Mouse (Mus musculus) neutrophil, adult 5-6 weeks (primary cell): ENCODE results near the gene Epx. TPM values are rescaled to one million over a fixed set of nuclear protein-coding genes. Genes with fewer than 3 reads are reported as not detected.
A peak's percentile ranks its signal among the peaks of the same experiment; 100 is the strongest.

Source experiments
- ATAC-seq: fragments of 151-379, 151-347 bp; 2 replicates; pipeline ENCODE4 v1.8.0; 2017; ENCODE audit warnings: mild to moderate bottlenecking, moderate TSS enrichment; ENCODE audit not compliant: insufficient number of reproducible peaks, poor library complexity, low FRiP score, severe bottlenecking; ENCODE audit errors: extremely low read depth
- total RNA-seq: library from RNA; stranded (forward); fragments of 200-1000 nt; gene quantifications from 2 replicates; pipeline ENCODE4 v1.2.3, GENCODE M21; 2017

Gene Epx
- total RNA-seq, 1 experiment from 2014 or later: not detected

DNA sequence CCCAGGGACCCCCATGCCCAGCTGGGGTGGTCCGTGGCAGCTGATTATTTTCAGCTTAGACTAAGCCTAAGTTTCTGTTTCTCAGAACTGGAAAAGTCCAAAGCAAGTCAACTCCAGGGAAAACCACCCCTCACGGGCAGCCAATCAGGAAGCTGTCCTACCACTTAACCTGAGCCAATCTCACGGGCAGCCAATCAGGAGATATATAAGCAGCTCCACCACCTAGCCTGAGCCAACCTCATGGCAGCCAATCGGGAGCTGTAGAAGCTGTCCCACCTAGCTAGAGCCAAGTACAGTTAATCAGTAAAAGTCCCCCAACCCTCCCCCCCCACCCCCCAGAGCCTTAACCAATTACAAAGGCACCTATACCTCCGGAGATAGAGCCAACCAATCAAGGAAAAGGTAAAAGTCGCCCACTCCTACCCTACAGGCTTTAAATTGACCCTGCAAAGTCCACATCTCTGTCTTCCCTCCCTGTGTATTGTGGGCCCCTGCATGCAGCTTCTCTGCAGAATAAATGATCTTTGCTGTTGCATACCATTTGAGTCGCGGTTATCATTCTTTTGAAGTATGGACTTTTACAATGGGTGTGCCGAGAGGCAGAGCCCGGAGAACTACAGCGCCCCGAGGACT is 28.3 kb downstream of the Epx start:
- ATAC-seq: no peak

DNA sequence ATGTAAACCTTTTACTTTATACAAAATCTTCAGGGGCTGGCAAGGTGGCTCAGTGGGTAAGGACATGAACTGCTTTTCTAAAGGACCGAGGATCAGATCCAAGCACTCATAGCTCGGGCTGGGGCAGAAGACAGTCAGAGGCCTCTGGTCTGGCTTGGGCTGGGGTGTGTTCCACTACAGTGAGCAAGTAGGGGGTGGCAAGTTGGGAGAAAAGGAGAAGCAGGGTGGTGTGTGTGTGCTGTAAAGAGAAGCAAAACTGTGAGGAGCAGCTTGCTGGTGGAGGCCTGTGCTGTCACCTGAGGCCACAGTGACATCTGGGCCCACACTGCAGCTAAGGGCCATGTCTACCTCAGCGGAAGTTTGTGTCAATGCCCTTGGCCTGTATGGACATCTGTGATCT is 33.9 kb downstream of the Epx start:
- ATAC-seq: no peak

- ATAC-seq: no peak
Measured at GRCm38 (mm10) chr11:87840676-87841075, 34.7 kb downstream of the Epx start.

GRCm38 (mm10) chr11:87828239-87828900 is 47.0 kb downstream of the Epx start, which contains the start of gene Lpo:
Gene Lpo, minus strand, starts transcription at chr11:87828289.
- ATAC-seq: no peak

DNA sequence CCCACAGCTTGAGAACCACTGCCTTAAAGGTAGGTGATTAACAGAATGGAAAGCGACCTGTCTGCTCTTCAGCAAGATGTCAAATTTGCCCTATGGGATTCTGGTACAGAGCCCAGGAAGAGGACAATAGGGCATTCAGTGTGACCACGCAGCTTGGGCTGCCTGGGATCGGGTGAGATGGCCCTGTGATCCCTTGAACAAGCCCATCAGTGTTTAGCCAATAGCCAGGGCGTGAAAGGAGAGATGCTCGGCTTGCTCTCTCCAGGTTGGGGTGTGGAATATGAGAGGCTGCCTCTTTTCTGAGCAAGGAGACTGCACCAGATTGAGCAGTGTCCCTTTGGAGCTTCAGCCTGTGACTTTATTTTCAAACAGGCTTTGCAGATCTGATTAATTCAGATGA is 53.8 kb downstream of the Epx start:
- ATAC-seq: no peak

DNA sequence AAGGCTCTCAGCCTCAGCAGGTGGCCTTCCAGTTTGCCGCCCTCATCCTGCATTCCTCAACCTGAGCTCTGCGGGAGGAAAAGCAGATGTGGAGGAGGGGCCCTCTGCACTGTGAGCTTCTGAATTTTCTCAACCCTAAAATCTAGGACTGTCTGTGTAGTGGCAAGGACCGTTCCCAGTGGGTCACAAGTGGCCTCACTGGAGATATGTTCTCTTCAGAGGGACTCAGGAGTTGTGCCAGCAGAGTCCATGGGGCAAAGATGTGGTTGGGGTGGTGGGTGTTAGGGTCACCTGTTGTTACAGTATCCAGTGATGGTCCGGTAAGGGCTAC is 57.9 kb downstream of the Epx start:
- ATAC-seq: no peak

DNA sequence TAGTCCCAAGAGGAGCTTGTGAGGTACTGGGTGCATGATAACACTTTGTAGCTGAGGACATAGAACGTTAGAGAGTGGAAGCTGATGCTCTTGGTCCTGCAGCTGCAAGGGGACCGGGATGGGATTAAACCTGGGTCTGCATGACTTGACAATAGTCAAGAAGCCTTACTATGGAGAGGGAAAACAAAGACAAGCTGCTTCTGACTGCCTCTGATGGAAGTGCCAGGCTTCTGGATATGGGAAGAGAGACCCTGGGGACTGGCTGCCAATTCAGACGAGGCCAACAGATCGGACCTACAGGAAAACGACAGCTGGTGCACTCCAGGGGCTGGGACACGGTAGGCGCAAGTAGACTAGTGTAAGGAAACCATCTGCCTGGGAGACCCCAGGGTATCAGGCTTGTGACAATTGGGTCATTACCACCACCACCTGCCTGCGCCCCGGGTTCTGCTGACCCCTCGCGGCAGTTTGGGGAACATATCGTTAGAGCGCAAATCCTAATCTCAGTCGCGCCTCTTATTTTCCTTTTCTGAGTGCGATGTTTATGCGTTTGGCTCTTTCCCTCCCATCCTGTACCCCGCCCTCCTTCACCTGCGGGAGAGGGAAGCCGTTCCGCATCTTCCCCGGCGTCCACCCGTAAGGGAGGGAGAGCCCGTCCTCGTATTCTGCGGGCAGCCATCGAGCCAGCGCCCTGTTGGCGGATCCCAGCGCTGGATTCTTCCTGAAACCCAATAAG is 58.5 kb downstream of the Epx start:
- ATAC-seq: peak; percentile 35; the same call in 1 of the 2 replicates

GRCm38 (mm10) chr11:87814831-87815230 is 60.5 kb downstream of the Epx start:
- ATAC-seq: no peak

Other genes starting within 250 kb of the Epx start
- gene Rnf43, start 212.8 kb downstream of the Epx start, total RNA-seq: 1.5 and 1.6 TPM in 2 replicates
- gene Supt4a, start 138.0 kb downstream of the Epx start, total RNA-seq: 181 and 183 TPM in 2 replicates
- gene Tspoap1, start 115.0 kb downstream of the Epx start, total RNA-seq: 21.4 and 22.2 TPM in 2 replicates
- 0.98 TPM in 1 of 2 replicates, not detected in the other for gene Mpo, start 82.0 kb downstream of the Epx start, total RNA-seq
- not detected in 2 replicates for gene Lpo, start 47.2 kb downstream of the Epx start, total RNA-seq
- 7.4 and 8.8 TPM in 2 replicates for gene Mks1, start 22.3 kb downstream of the Epx start, total RNA-seq
- gene Olfr462, start 16.7 kb upstream of the Epx start, total RNA-seq: not detected in 2 replicates
- gene Olfr463, start 21.9 kb upstream of the Epx start, total RNA-seq: not detected in 2 replicates
- not detected in 2 replicates for gene Olfr464, start 45.4 kb upstream of the Epx start, total RNA-seq
- gene Dynll2, start 112.0 kb upstream of the Epx start, total RNA-seq: 5.7 and 6.1 TPM in 2 replicates
- gene Srsf1, start 171.8 kb upstream of the Epx start, total RNA-seq: 353 and 395 TPM in 2 replicates
- gene Vezf1, start 192.7 kb upstream of the Epx start, total RNA-seq: 45.5 and 47.7 TPM in 2 replicates
- gene Cuedc1, start 222.5 kb upstream of the Epx start, total RNA-seq: 6.3 and 7.1 TPM in 2 replicates